Mouse (Mus musculus) intestine, postnatal 0 days (tissue): ENCODE data around the gene Klf17. TPM values are rescaled to one million over a fixed set of nuclear protein-coding genes. Genes with fewer than 3 reads are reported as not detected.
"Not testable (repeated sequence)": the region's sequence is repeated elsewhere in the genome, so short reads cannot be mapped to it uniquely, and the experiment has no call there.

Source experiments
- ATAC-seq: fragments of 200-750 bp; cut with Nextera tagmentation; 2 replicates; pipeline ENCODE4 v1.8.0; 2017; ENCODE audit warnings: mild to moderate bottlenecking, moderate TSS enrichment, moderate library complexity
- H3K27ac ChIP-seq: fragments of 300-500 bp; sonication (generic); 2 replicates; pipeline ENCODE4 v1.5.1; 2014; ENCODE audit warnings: mild to moderate bottlenecking, low read depth, low read length, moderate library complexity
- H3K27me3 ChIP-seq: fragments of 300-500 bp; sonication (generic); replicated peaks from 2 replicates; pipeline ENCODE4 v1.6.1; 2014; ENCODE audit warnings: low read length, mixed read lengths; ENCODE audit not compliant: control insufficient read depth, insufficient read depth
- H3K36me3 ChIP-seq: fragments of 300-500 bp; sonication (generic); 2 replicates; pipeline ENCODE4 v1.6.1; 2014; ENCODE audit warnings: mild to moderate bottlenecking, moderate library complexity; ENCODE audit not compliant: control insufficient read depth, insufficient read depth
- H3K4me1 ChIP-seq: fragments of 300-500 bp; sonication (generic); replicated peaks from 2 replicates; pipeline ENCODE4 v1.6.1; 2014; ENCODE audit warnings: antibody characterized with exemption, low read length, mixed read lengths; ENCODE audit not compliant: control insufficient read depth, insufficient read depth
- H3K4me2 ChIP-seq: fragments of 300-500 bp; sonication (generic); replicated peaks from 2 replicates; pipeline ENCODE4 v1.6.1; 2014; ENCODE audit warnings: low read depth, mild to moderate bottlenecking, moderate library complexity
- H3K4me3 ChIP-seq: fragments of 300-500 bp; sonication (generic); 2 replicates; pipeline ENCODE4 v1.5.1; 2014; ENCODE audit warnings: low read depth, low read length
- H3K9ac ChIP-seq: fragments of 300-500 bp; sonication (generic); 2 replicates; pipeline ENCODE4 v1.6.1; 2014; ENCODE audit warnings: mild to moderate bottlenecking, low read depth, low read length
- H3K9me3 ChIP-seq: fragments of 300-500 bp; sonication (generic); 2 replicates; pipeline ENCODE4 v1.6.1; 2016; ENCODE audit warnings: mixed run types; ENCODE audit not compliant: control insufficient read depth
- CTCF ChIP-seq: sonication (generic); IDR thresholded peaks from 2 replicates; pipeline ENCODE4 v1.5.1; 2016; ENCODE audit warnings: low read depth, mild to moderate bottlenecking, control low read depth, antibody characterized with exemption, moderate library complexity
- WGBS: fragments of 180-500 bp; shearing (Covaris S2); extraction: QIAGEN DNeasy Blood & Tissue Kit; methylation state at CpG from one replicate; pipeline ENCODE4 v1.1.7; 2014; 5-methylcytosine and 5-hydroxymethylcytosine counted together
- polyA plus RNA-seq: library from polyadenylated mRNA; unstranded; fragments of >200 nt; fragmentation: Nextera tagmentation; extraction: Ambion mirVana; gene quantifications from 2 replicates; pipeline ENCODE4 v1.2.1, GENCODE M21; 2015

The Klf17 gene
- polyA plus RNA-seq, 1 experiment from 2014 or later: not detected

GRCm38 (mm10) chr4:117788308-117788707 lies 22.9 kb upstream of the Klf17 start:
- Histone ChIP-seq H3K9me3 (no peaks in the 10 kb centered on the region), H3K9ac (no peak overlapping the region), H3K27ac (no peak overlapping the region), H3K4me1 (0 out of 2 replicates have a peak, but pooled peaks cover 3% of the 10 kb centered on the region), H3K36me3 (no peaks in the 10 kb centered on the region), H3K4me2 (no peak overlapping the region), H3K27me3 (no peaks in the 10 kb centered on the region), H3K4me3 (no peak overlapping the region)
- 62% methylated on average over 10 of the region's 10 CpGs for WGBS
- no peak for TF ChIP-seq CTCF
- ATAC-seq: no peak

GRCm38 (mm10) chr4:117786963-117787362 lies 21.5 kb upstream of the Klf17 start:
- H3K4me3 ChIP-seq: no peak overlapping the region
- peak; percentile 91 for ATAC-seq
- no peak for TF ChIP-seq CTCF
- H3K9me3 ChIP-seq: no peaks in the 10 kb centered on the region
- no peak overlapping the region for H3K9ac ChIP-seq
- H3K27me3 ChIP-seq: no peaks in the 10 kb centered on the region
- no peaks in the 10 kb centered on the region for H3K36me3 ChIP-seq
- no peak overlapping the region for H3K27ac ChIP-seq
- 0 out of 2 replicates have a peak, but pooled peaks cover 3% of the 10 kb centered on the region for H3K4me1 ChIP-seq
- H3K4me2 ChIP-seq: peak overlapping the region; percentile 41
- WGBS: 28% methylated on average over 8 of the region's 8 CpGs

- ATAC-seq: no peak
- TF ChIP-seq CTCF: 0 out of 2 replicates have a peak, but pooled peaks have one; percentile 7
- WGBS: 71% methylated on average over 3 of the region's 3 CpGs
- H3K27me3 ChIP-seq: no peaks in the 10 kb centered on the region
- no peaks in the 10 kb centered on the region for H3K36me3 ChIP-seq
- H3K4me3 ChIP-seq: no peak overlapping the region
- H3K4me1 ChIP-seq: 0 out of 2 replicates have a peak, but pooled peaks cover 3% of the 10 kb centered on the region
- H3K4me2 ChIP-seq: no peak overlapping the region
- no peak overlapping the region for H3K27ac ChIP-seq
- no peaks in the 10 kb centered on the region for H3K9me3 ChIP-seq
- H3K9ac ChIP-seq: no peak overlapping the region
Measured at GRCm38 (mm10) chr4:117782908-117783307, 17.5 kb upstream of the Klf17 start.

- H3K4me3 ChIP-seq: no peak overlapping the region
- H3K9me3 ChIP-seq: no peaks in the 10 kb centered on the region
- no peak overlapping the region for H3K27ac ChIP-seq
- no peaks in the 10 kb centered on the region for H3K36me3 ChIP-seq
- H3K9ac ChIP-seq: no peak overlapping the region
- WGBS: 48% methylated on average over 9 of the region's 9 CpGs
- ATAC-seq: no peak
- H3K4me2 ChIP-seq: no peak overlapping the region
- no peak for TF ChIP-seq CTCF
- no peaks in the 10 kb centered on the region for H3K4me1 ChIP-seq
- H3K27me3 ChIP-seq: no peaks in the 10 kb centered on the region
Measured at GRCm38 (mm10) chr4:117772960-117773359, 7.5 kb upstream of the Klf17 start.

- Histone ChIP-seq H3K9me3 (no peaks in the 10 kb centered on the region), H3K27me3 (no peaks in the 10 kb centered on the region), H3K4me2 (no peak overlapping the region), H3K9ac (no peak overlapping the region), H3K27ac (no peak overlapping the region), H3K36me3 (no peaks in the 10 kb centered on the region), H3K4me1 (no peaks in the 10 kb centered on the region), H3K4me3 (no peak overlapping the region)
- WGBS: 17% methylated on average over 5 of the region's 5 CpGs
- peak; percentile 74 for TF ChIP-seq CTCF
- ATAC-seq: no peak
Measured at GRCm38 (mm10) chr4:117770935-117771334, 5.5 kb upstream of the Klf17 start.

GRCm38 (mm10) chr4:117760151-117760550 lies 5.3 kb downstream of the Klf17 start:
- TF ChIP-seq CTCF: no peak

GRCm38 (mm10) chr4:117752469-117752868 lies 13.0 kb downstream of the Klf17 start:
- H3K27ac ChIP-seq, H3K4me3 ChIP-seq, H3K4me1 ChIP-seq, ATAC-seq, H3K4me2 ChIP-seq, H3K27me3 ChIP-seq, H3K36me3 ChIP-seq, H3K9ac ChIP-seq, H3K9me3 ChIP-seq: not testable (repeated sequence)
- WGBS: 40% methylated on average over 5 of the region's 5 CpGs

More at GRCm38 (mm10) chr4:117760151-117760550, 5.3 kb downstream of the Klf17 start:
- Histone ChIP-seq H3K27ac (no peak overlapping the region), H3K4me2 (no peak overlapping the region), H3K27me3 (no peaks in the 10 kb centered on the region), H3K9ac (no peak overlapping the region), H3K9me3 (no peaks in the 10 kb centered on the region), H3K4me3 (no peak overlapping the region), H3K36me3 (no peaks in the 10 kb centered on the region), H3K4me1 (no peaks in the 10 kb centered on the region)
- ATAC-seq: no peak
- WGBS: 85% methylated on average over 5 of the region's 5 CpGs
